Mouse (Mus musculus) adrenal gland, postnatal 14 days (tissue): ENCODE measurements around the gene Nhsl1. TPM values are rescaled to one million over a fixed set of nuclear protein-coding genes. Genes with fewer than 3 reads are reported as not detected.

Experiments
- DNase-seq: peaks from one replicate; pipeline ENCODE4 v3.0.0; 2021; ENCODE audit warnings: mixed read lengths
- total RNA-seq: library from RNA; stranded (reverse); gene quantifications from 2 replicates; pipeline ENCODE4 v1.2.3, GENCODE M21; 2021

Gene Nhsl1
- total RNA-seq, 1 experiment from 2014 or later = 6.6 TPM

- DNase-seq = no peak
These were observed 22.8 kb downstream of the Nhsl1 start for GRCm38 (mm10) chr10:18341444-18342196.

- DNase-seq = no peak
These were observed 28.4 kb downstream of the Nhsl1 start for GRCm38 (mm10) chr10:18347231-18347630.

- no peak for DNase-seq
These were observed 32.0 kb downstream of the Nhsl1 start for GRCm38 (mm10) chr10:18350781-18351180.

- DNase-seq = no peak
These were observed 34.2 kb downstream of the Nhsl1 start for GRCm38 (mm10) chr10:18352937-18353336.

- DNase-seq = no peak
These were observed 35.3 kb downstream of the Nhsl1 start for GRCm38 (mm10) chr10:18354103-18354502.

- no peak for DNase-seq
These were observed 37.7 kb downstream of the Nhsl1 start for GRCm38 (mm10) chr10:18356461-18356860.

- DNase-seq = no peak
These were observed 38.4 kb downstream of the Nhsl1 start for GRCm38 (mm10) chr10:18357212-18357611.

GRCm38 (mm10) chr10:18358461-18358860 lies 39.7 kb downstream of the Nhsl1 start:
- DNase-seq = no peak

GRCm38 (mm10) chr10:18360175-18360574 lies 41.4 kb downstream of the Nhsl1 start:
- no peak for DNase-seq

- no peak for DNase-seq
These were observed 46.6 kb downstream of the Nhsl1 start for GRCm38 (mm10) chr10:18365432-18365831.

- no peak for DNase-seq
These were observed 47.9 kb downstream of the Nhsl1 start for GRCm38 (mm10) chr10:18366697-18367096.

- no peak for DNase-seq
These were observed 49.3 kb downstream of the Nhsl1 start for GRCm38 (mm10) chr10:18368111-18368510.

GRCm38 (mm10) chr10:18370475-18371286 lies 51.9 kb downstream of the Nhsl1 start:
- DNase-seq = peak; percentile 24

GRCm38 (mm10) chr10:18371866-18372265 lies 53.1 kb downstream of the Nhsl1 start:
- no peak for DNase-seq

- DNase-seq = no peak
These were observed 56.5 kb downstream of the Nhsl1 start for GRCm38 (mm10) chr10:18375301-18375700.

GRCm38 (mm10) chr10:18384766-18385165 lies 66.0 kb downstream of the Nhsl1 start:
- no peak for DNase-seq

- DNase-seq = no peak
These were observed 67.4 kb downstream of the Nhsl1 start for GRCm38 (mm10) chr10:18386224-18386623.

- DNase-seq = peak; percentile 70
These were observed 70.2 kb downstream of the Nhsl1 start for GRCm38 (mm10) chr10:18388784-18389575.

GRCm38 (mm10) chr10:18390004-18390403 lies 71.2 kb downstream of the Nhsl1 start:
- DNase-seq = no peak

GRCm38 (mm10) chr10:18391608-18392007 lies 72.8 kb downstream of the Nhsl1 start:
- peak; percentile 66 for DNase-seq

GRCm38 (mm10) chr10:18392268-18392667 lies 73.5 kb downstream of the Nhsl1 start:
- no peak for DNase-seq

GRCm38 (mm10) chr10:18393740-18394139 lies 75.0 kb downstream of the Nhsl1 start:
- no peak for DNase-seq

- DNase-seq = no peak
These were observed 75.5 kb downstream of the Nhsl1 start for GRCm38 (mm10) chr10:18394270-18394669.
